Mouse (Mus musculus): ENCODE measurements around the gene Rcn3. TPM values are rescaled to one million over a fixed set of nuclear protein-coding genes. Genes with fewer than 3 reads are reported as not detected.

Rcn3 gene
- total RNA-seq, 2 experiments from 2014 or later = 46.0 to 53.7 TPM

GRCm38 (mm10) chr7:45053117-45053930, 38.7 kb downstream of the Rcn3 start:
- intact Hi-C loops (cut with DNase I) = loop anchor here (2.0 kb wide), 1 partner anchor 35 kb away; no protein-coding TSS in a partner anchor
- peak; percentile 76 to 81 for DNase-seq

- no peak for DNase-seq
- intact Hi-C loops (cut with DNase I) = loop anchor here (2.0 kb wide), 1 partner anchor 34 kb away; no protein-coding TSS in a partner anchor
Observed at GRCm38 (mm10) chr7:45052862-45053116, 39.2 kb downstream of the Rcn3 start, which contains the start of gene Prr12. TSS of gene Prr12 (minus strand) at chr7:45052881.

GRCm38 (mm10) chr7:45052181-45052861, 39.7 kb downstream of the Rcn3 start:
- DNase-seq = peak; percentile 48 to 51

GRCm38 (mm10) chr7:45051601-45051974, 40.4 kb downstream of the Rcn3 start:
- DNase-seq = no peak
- intact Hi-C loops (cut with DNase I) = no loop called here

More at GRCm38 (mm10) chr7:45052181-45052861, 39.7 kb downstream of the Rcn3 start:
- intact Hi-C loops (cut with DNase I) = loop anchor here (2.0 kb wide), 1 partner anchor 34 kb away; no protein-coding TSS in a partner anchor

GRCm38 (mm10) chr7:45050945-45051600, 40.9 kb downstream of the Rcn3 start:
- intact Hi-C loops (cut with DNase I) = no loop called here

GRCm38 (mm10) chr7:45048923-45049657, 42.9 kb downstream of the Rcn3 start:
- intact Hi-C loops (cut with DNase I) = no loop called here
- DNase-seq = peak; percentile 62 to 63

More at GRCm38 (mm10) chr7:45050945-45051600, 40.9 kb downstream of the Rcn3 start:
- peak; percentile 70 to 78 for DNase-seq

GRCm38 (mm10) chr7:45048001-45048890, 43.8 kb downstream of the Rcn3 start:
- DNase-seq = no peak
- intact Hi-C loops (cut with DNase I) = no loop called here

- intact Hi-C loops (cut with DNase I) = no loop called here
- no peak for DNase-seq
Observed at GRCm38 (mm10) chr7:45047491-45047890, 44.5 kb downstream of the Rcn3 start.

- intact Hi-C loops (cut with DNase I) = no loop called here
- no peak for DNase-seq
Observed at GRCm38 (mm10) chr7:45046853-45047350, 45.1 kb downstream of the Rcn3 start.

- DNase-seq = no peak
- intact Hi-C loops (cut with DNase I) = no loop called here
Observed at GRCm38 (mm10) chr7:45045741-45046140, 46.3 kb downstream of the Rcn3 start.

GRCm38 (mm10) chr7:45043307-45043706, 48.7 kb downstream of the Rcn3 start:
- DNase-seq = no peak
- intact Hi-C loops (cut with DNase I) = no loop called here

- no peak for DNase-seq
- intact Hi-C loops (cut with DNase I) = no loop called here
Observed at GRCm38 (mm10) chr7:45040851-45041250, 51.2 kb downstream of the Rcn3 start.

- intact Hi-C loops (cut with DNase I) = no loop called here
Observed at GRCm38 (mm10) chr7:45038411-45038810, 53.6 kb downstream of the Rcn3 start.

GRCm38 (mm10) chr7:45037720-45038361, 54.2 kb downstream of the Rcn3 start:
- peak; percentile 66 to 75 for DNase-seq
- intact Hi-C loops (cut with DNase I) = no loop called here

More at GRCm38 (mm10) chr7:45038411-45038810, 53.6 kb downstream of the Rcn3 start:
- no peak for DNase-seq

GRCm38 (mm10) chr7:45036702-45037101, 55.3 kb downstream of the Rcn3 start:
- intact Hi-C loops (cut with DNase I) = no loop called here
- DNase-seq = no peak

- intact Hi-C loops (cut with DNase I) = no loop called here
- no peak for DNase-seq
Observed at GRCm38 (mm10) chr7:45035631-45036030, 56.4 kb downstream of the Rcn3 start.

GRCm38 (mm10) chr7:45033722-45034359, 58.2 kb downstream of the Rcn3 start:
- intact Hi-C loops (cut with DNase I) = no loop called here
- no peak for DNase-seq
